Mouse (Mus musculus) embryonic facial prominence, embryonic 11.5 days (tissue): ENCODE results near the gene Pacrg. TPM values are rescaled to one million over a fixed set of nuclear protein-coding genes. Genes with fewer than 3 reads are reported as not detected.

Experiments
- ATAC-seq: fragments of 200-750 bp; cut with Nextera tagmentation; replicated peaks from 2 replicates; pipeline ENCODE4 v1.8.0; 2017; ENCODE audit warnings: low read depth; ENCODE audit not compliant: insufficient number of reproducible peaks, low FRiP score, low TSS enrichment
- DNase-seq: peaks from one replicate; pipeline ENCODE4 v3.0.0-alpha.2; 2015; ENCODE audit warnings: low spot score
- H3K27ac ChIP-seq: fragments of 300-500 bp; sonication (generic); replicated peaks from 2 replicates; pipeline ENCODE4 v1.5.1; 2014; ENCODE audit warnings: mild to moderate bottlenecking, low read depth, low read length, control low read depth
- H3K27me3 ChIP-seq: fragments of 300-500 bp; sonication (generic); 2 replicates; pipeline ENCODE4 v1.6.1; 2014; ENCODE audit warnings: mild to moderate bottlenecking, low read length, moderate library complexity, mixed read lengths; ENCODE audit not compliant: control insufficient read depth, insufficient read depth
- H3K36me3 ChIP-seq: fragments of 300-500 bp; sonication (generic); replicated peaks from 2 replicates; pipeline ENCODE4 v1.6.1; 2014; ENCODE audit warnings: low read depth, mild to moderate bottlenecking, low read length, moderate library complexity, mixed read lengths; ENCODE audit not compliant: control insufficient read depth, insufficient read depth
- H3K4me1 ChIP-seq: fragments of 300-500 bp; sonication (generic); 2 replicates; pipeline ENCODE4 v1.6.1; 2014; ENCODE audit warnings: low read length, mixed read lengths; ENCODE audit not compliant: control insufficient read depth, insufficient read depth
- H3K4me2 ChIP-seq: fragments of 300-500 bp; sonication (generic); 2 replicates; pipeline ENCODE4 v1.6.1; 2014; ENCODE audit warnings: low read depth, mild to moderate bottlenecking, control low read depth, low read length, moderate library complexity
- H3K4me3 ChIP-seq: fragments of 300-500 bp; sonication (generic); 2 replicates; pipeline ENCODE4 v1.5.1; 2014; ENCODE audit warnings: low read depth, low read length, control low read depth
- H3K9ac ChIP-seq: fragments of 300-500 bp; sonication (generic); replicated peaks from 2 replicates; pipeline ENCODE4 v1.6.1; 2014; ENCODE audit warnings: mild to moderate bottlenecking, control low read depth, low read length
- H3K9me3 ChIP-seq: fragments of 300-500 bp; sonication (generic); replicated peaks from 2 replicates; pipeline ENCODE4 v1.6.1; 2016; ENCODE audit warnings: mild to moderate bottlenecking, low read length, inconsistent platforms, mixed read lengths; ENCODE audit not compliant: control insufficient read depth
- WGBS: fragments of 180-500 bp; shearing (Covaris S2); extraction: QIAGEN DNeasy Blood & Tissue Kit; methylation state at CpG from one replicate; pipeline ENCODE4 v1.1.7; 2014; 5-methylcytosine and 5-hydroxymethylcytosine counted together
- polyA plus RNA-seq: library from polyadenylated mRNA; unstranded; fragments of >200 nt; fragmentation: Nextera tagmentation; extraction: Ambion mirVana; gene quantifications from 2 replicates; pipeline ENCODE4 v1.2.1, GENCODE M21; 2014

Gene Pacrg
- polyA plus RNA-seq, 1 experiment from 2014 or later: 3.0 TPM

- no peaks in the 10 kb centered on the region for H3K9me3 ChIP-seq
- no peak overlapping the region for H3K27ac ChIP-seq
Measured at GRCm38 (mm10) chr17:10407031-10407722, 432.9 kb downstream of the Pacrg start.

GRCm38 (mm10) chr17:10406311-10406710 is 433.8 kb downstream of the Pacrg start:
- Histone ChIP-seq H3K4me2 (no peak overlapping the region), H3K9me3 (no peaks in the 10 kb centered on the region), H3K36me3 (no peaks in the 10 kb centered on the region), H3K27me3 (no peaks in the 10 kb centered on the region), H3K9ac (no peak overlapping the region), H3K27ac (no peak overlapping the region), H3K4me3 (no peak overlapping the region), H3K4me1 (no peaks in the 10 kb centered on the region)
- WGBS: 55% methylated on average over 7 of the region's 7 CpGs
- DNase-seq (no peak), ATAC-seq (no peak)

More at GRCm38 (mm10) chr17:10407031-10407722, 432.9 kb downstream of the Pacrg start:
- 61% methylated on average over 7 of the region's 7 CpGs for WGBS
- Histone ChIP-seq H3K9ac (no peak overlapping the region), H3K4me2 (no peak overlapping the region), H3K27me3 (no peaks in the 10 kb centered on the region), H3K4me3 (no peak overlapping the region), H3K4me1 (no peaks in the 10 kb centered on the region), H3K36me3 (no peaks in the 10 kb centered on the region)
- DNase-seq (no peak), ATAC-seq (no peak)

DNA sequence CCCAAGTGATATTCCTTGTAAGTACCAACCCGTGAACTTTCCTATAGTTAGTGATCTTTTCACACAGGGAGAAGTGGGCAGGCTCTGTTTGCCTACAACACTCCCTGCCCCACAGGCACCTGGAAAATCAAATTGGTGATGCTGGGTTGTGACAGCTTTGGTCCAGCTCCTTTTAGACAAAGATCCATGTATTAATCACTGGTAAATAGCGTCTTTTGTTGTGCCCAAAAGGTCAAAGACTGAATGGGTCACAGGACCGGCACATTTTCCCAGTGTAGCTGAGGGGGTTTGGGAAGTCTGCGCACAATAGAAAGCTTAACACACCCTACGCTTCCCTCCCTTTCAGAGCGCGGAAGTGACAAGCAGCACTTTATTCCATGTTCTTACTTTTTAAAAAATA is 434.2 kb downstream of the Pacrg start:
- WGBS: 42% methylated on average over 7 of the region's 7 CpGs
- no peak overlapping the region for H3K4me2 ChIP-seq
- no peaks in the 10 kb centered on the region for H3K27me3 ChIP-seq
- no peaks in the 10 kb centered on the region for H3K36me3 ChIP-seq
- no peaks in the 10 kb centered on the region for H3K9me3 ChIP-seq
- no peak overlapping the region for H3K9ac ChIP-seq
- no peak for ATAC-seq
- no peak overlapping the region for H3K27ac ChIP-seq
- no peak for DNase-seq
- no peak overlapping the region for H3K4me3 ChIP-seq
- H3K4me1 ChIP-seq: no peaks in the 10 kb centered on the region

DNA sequence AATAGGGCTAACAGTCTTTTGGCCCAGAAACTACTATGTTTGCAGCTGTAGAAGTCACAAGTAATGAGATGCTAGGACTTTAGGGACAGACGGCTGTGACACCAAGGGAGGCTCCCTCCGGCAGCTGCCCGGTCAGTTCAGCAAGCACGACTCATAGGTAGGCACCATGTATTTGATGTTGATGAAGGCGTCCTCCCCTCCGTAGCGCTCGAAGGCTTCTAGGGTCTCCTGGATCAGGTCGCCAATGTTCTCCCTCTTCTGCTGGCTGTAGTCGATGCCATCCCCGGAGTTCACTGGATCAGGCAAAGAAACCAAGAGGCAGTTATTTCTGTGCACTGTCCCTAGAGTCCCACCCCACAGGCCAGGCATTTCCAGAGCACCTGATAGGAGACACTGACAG is 436.9 kb downstream of the Pacrg start:
- H3K36me3 ChIP-seq: no peaks in the 10 kb centered on the region
- ATAC-seq (no peak), DNase-seq (no peak)
- no peak overlapping the region for H3K9ac ChIP-seq
- H3K4me1 ChIP-seq: no peaks in the 10 kb centered on the region; the same call in 1 of the 2 replicates
- H3K27ac ChIP-seq: no peak overlapping the region
- H3K9me3 ChIP-seq: no peaks in the 10 kb centered on the region
- H3K4me2 ChIP-seq: no peak overlapping the region
- no peak overlapping the region for H3K4me3 ChIP-seq
- 91% methylated on average over 11 of the region's 11 CpGs for WGBS
- no peaks in the 10 kb centered on the region for H3K27me3 ChIP-seq

GRCm38 (mm10) chr17:10402064-10402640 is 438.0 kb downstream of the Pacrg start:
- H3K9ac ChIP-seq: no peak overlapping the region
- H3K4me3 ChIP-seq: no peak overlapping the region
- no peak for DNase-seq
- no peak overlapping the region for H3K4me2 ChIP-seq
- 91% methylated on average over 12 of the region's 12 CpGs for WGBS
- no peaks in the 10 kb centered on the region for H3K27me3 ChIP-seq
- no peak overlapping the region for H3K27ac ChIP-seq
- H3K36me3 ChIP-seq: no peaks in the 10 kb centered on the region
- no peaks in the 10 kb centered on the region for H3K9me3 ChIP-seq
- H3K4me1 ChIP-seq: no peaks in the 10 kb centered on the region; the same call in 1 of the 2 replicates
- no peak for ATAC-seq

DNA sequence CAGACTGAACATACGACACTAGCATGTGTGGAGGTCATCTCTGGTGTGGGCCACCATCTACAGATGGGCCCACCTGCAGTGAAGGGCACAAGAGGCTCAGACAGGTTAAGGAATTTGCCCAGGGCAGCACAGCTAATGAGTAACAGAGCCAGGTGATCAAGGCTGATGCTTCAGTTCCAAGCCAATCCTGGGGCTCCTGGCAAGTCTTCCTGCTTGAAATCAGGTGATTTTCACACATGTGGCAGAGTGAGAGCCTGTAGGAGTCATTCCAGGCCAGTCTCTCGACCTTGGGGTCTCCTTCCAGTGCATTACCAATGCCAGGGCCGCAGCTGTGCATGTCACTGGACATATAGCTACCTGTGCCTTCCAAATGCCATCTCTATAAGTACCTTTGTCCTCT is 438.6 kb downstream of the Pacrg start:
- no peaks in the 10 kb centered on the region for H3K9me3 ChIP-seq
- ATAC-seq (no peak), DNase-seq (no peak)
- no peaks in the 10 kb centered on the region; the same call in 1 of the 2 replicates for H3K4me1 ChIP-seq
- H3K4me2 ChIP-seq: no peak overlapping the region
- no peak overlapping the region for H3K27ac ChIP-seq
- H3K27me3 ChIP-seq: no peaks in the 10 kb centered on the region
- H3K4me3 ChIP-seq: no peak overlapping the region
- no peaks in the 10 kb centered on the region for H3K36me3 ChIP-seq
- WGBS: 80% methylated on average over 3 of the region's 3 CpGs
- H3K9ac ChIP-seq: no peak overlapping the region

- Histone ChIP-seq H3K9ac (no peak overlapping the region), H3K4me1 (no peaks in the 10 kb centered on the region; the same call in 1 of the 2 replicates), H3K36me3 (no peaks in the 10 kb centered on the region), H3K27ac (no peak overlapping the region), H3K27me3 (no peaks in the 10 kb centered on the region), H3K4me2 (no peak overlapping the region), H3K9me3 (no peaks in the 10 kb centered on the region), H3K4me3 (no peak overlapping the region)
- ATAC-seq (no peak), DNase-seq (no peak)
- 66% methylated on average over 10 of the region's 10 CpGs for WGBS
Measured at GRCm38 (mm10) chr17:10399706-10400105, 440.4 kb downstream of the Pacrg start.

DNA sequence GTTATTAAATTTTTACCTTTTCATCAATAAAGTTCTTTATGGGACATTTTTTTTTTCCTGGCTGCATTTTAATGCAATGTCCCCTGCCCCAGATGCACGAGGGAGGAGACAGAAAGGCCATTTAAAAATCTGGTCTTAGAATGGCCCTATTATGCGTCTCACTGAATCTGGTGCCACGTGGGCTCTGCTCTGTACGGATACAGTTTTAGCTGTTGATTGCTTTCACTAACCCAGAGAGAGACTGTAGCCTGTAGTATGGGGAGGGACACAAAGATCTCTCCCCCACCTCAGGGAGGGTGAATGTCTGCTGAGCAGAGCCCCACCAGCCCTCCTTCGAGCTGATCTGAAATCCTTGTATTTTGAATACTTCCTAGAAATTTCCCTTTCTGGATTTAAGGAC is 441.2 kb downstream of the Pacrg start:
- no peak overlapping the region for H3K4me3 ChIP-seq
- no peaks in the 10 kb centered on the region for H3K36me3 ChIP-seq
- ATAC-seq (no peak), DNase-seq (no peak)
- no peak overlapping the region for H3K9ac ChIP-seq
- no peak overlapping the region for H3K27ac ChIP-seq
- WGBS: 64% methylated on average over 5 of the region's 5 CpGs
- H3K9me3 ChIP-seq: no peaks in the 10 kb centered on the region
- H3K4me2 ChIP-seq: no peak overlapping the region
- no peaks in the 10 kb centered on the region; the same call in 1 of the 2 replicates for H3K4me1 ChIP-seq
- no peaks in the 10 kb centered on the region for H3K27me3 ChIP-seq
